Mouse (Mus musculus): ENCODE data around the gene Prrx1.

GRCm38 (mm10) chr1:163319669-163320571, 6.4 kb upstream of the Prrx1 start:
- TF ChIP-seq CTCF (IDR thresholded peaks at IDR 0.05; ENCODE audit: low read depth) (no peak), EP300 (IDR thresholded peaks at IDR 0.05; ENCODE audit: low read depth) (no peak)
